Mouse (Mus musculus) kidney, adult 2 months (tissue): ENCODE results near the gene Ccdc107.
A peak's percentile ranks its signal among the peaks of the same experiment; 100 is the strongest.

Source experiments
- CTCF ChIP-seq: fragments of 200-500 bp; conservative IDR thresholded peaks from 2 replicates; pipeline ENCODE4 v1.5.1; 2011; ENCODE audit warnings: low read depth, mild to moderate bottlenecking, control low read depth, low read length, moderate library complexity, mixed read lengths; ENCODE audit not compliant: insufficient read depth, insufficient read length
- POLR2A ChIP-seq: fragments of 200-500 bp; IDR thresholded peaks from one replicate; pipeline ENCODE4 v1.6.1; 2011; ENCODE audit warnings: low read depth, low read length, control low read depth

- no peak for TF ChIP-seq POLR2A
- peak; percentile 83 for TF ChIP-seq CTCF
Measured at GRCm38 (mm10) chr4:43530581-43530980, 37.9 kb downstream of the Ccdc107 start.
